Mouse (Mus musculus): Measurements from ENCODE around the gene Chd1. TPM values are rescaled to one million over a fixed set of nuclear protein-coding genes. Genes with fewer than 3 reads are reported as not detected.

The Chd1 gene
- polyA plus RNA-seq, 1 experiment from 2014 or later = 34.0 TPM

- Histone ChIP-seq H3K36me3 (ENCODE audit: control insufficient read depth, insufficient read depth, low read length) (peaks cover 51% of the 10 kb centered on the region), H3K27me3 (replicated peaks; ENCODE audit: control insufficient read depth, insufficient read depth, low read length) (no peaks in the 10 kb centered on the region), H3K4me1 (replicated peaks; ENCODE audit: control insufficient read depth, insufficient read depth, low read length) (peaks cover 25% of the 10 kb centered on the region), H3K9ac (ENCODE audit: low read length) (no peak overlapping the region), H3K4me2 (ENCODE audit: low read length) (no peak overlapping the region), H3K27ac (ENCODE audit: low read depth) (peak overlapping the region; percentile 33; the same call in 1 of the 2 replicates), H3K4me3 (ENCODE audit: low read depth, low read length) (no peak overlapping the region), H3K9me3 (ENCODE audit: control insufficient read depth, low read length) (no peaks in the 10 kb centered on the region)
- DNase-seq (ENCODE audit: low spot score) (no peak), ATAC-seq (replicated peaks; ENCODE audit: low FRiP score, low TSS enrichment, low read depth) (no peak)
- 71% methylated on average over 3 of the region's 3 CpGs for WGBS
These were observed 109.0 kb downstream of the Chd1 start for GRCm38 (mm10) chr17:15813658-15814212.

GRCm38 (mm10) chr17:15815312-15816018 lies 110.7 kb downstream of the Chd1 start:
- 88% methylated on average over 10 of the region's 10 CpGs for WGBS
- ATAC-seq (replicated peaks; ENCODE audit: low FRiP score, low TSS enrichment, low read depth) = no peak

GRCm38 (mm10) chr17:15816379-15817095 lies 111.8 kb downstream of the Chd1 start:
- 81% methylated on average over 11 of the region's 11 CpGs for WGBS

More at GRCm38 (mm10) chr17:15815312-15816018, 110.7 kb downstream of the Chd1 start:
- Histone ChIP-seq H3K4me3 (ENCODE audit: low read depth, low read length) (no peak overlapping the region), H3K36me3 (ENCODE audit: control insufficient read depth, insufficient read depth, low read length) (peaks cover 68% of the 10 kb centered on the region), H3K27me3 (replicated peaks; ENCODE audit: control insufficient read depth, insufficient read depth, low read length) (no peaks in the 10 kb centered on the region), H3K27ac (ENCODE audit: low read depth) (no peak overlapping the region), H3K4me1 (replicated peaks; ENCODE audit: control insufficient read depth, insufficient read depth, low read length) (peaks cover 22% of the 10 kb centered on the region), H3K9me3 (ENCODE audit: control insufficient read depth, low read length) (no peaks in the 10 kb centered on the region), H3K4me2 (ENCODE audit: low read length) (no peak overlapping the region), H3K9ac (ENCODE audit: low read length) (no peak overlapping the region)
- no peak for DNase-seq (ENCODE audit: low spot score)

GRCm38 (mm10) chr17:15817096-15817450 lies 112.3 kb downstream of the Chd1 start:
- no peak overlapping the region for H3K4me2 ChIP-seq (ENCODE audit: low read length)
- no peak for DNase-seq (ENCODE audit: low spot score)
- no peaks in the 10 kb centered on the region for H3K27me3 ChIP-seq (replicated peaks; ENCODE audit: control insufficient read depth, insufficient read depth, low read length)
- peaks cover 70% of the 10 kb centered on the region for H3K36me3 ChIP-seq (ENCODE audit: control insufficient read depth, insufficient read depth, low read length)
- H3K27ac ChIP-seq (ENCODE audit: low read depth) = no peak overlapping the region
- H3K4me1 ChIP-seq (replicated peaks; ENCODE audit: control insufficient read depth, insufficient read depth, low read length) = peaks cover 26% of the 10 kb centered on the region
- no peak overlapping the region for H3K9ac ChIP-seq (ENCODE audit: low read length)
- no peak for ATAC-seq (replicated peaks; ENCODE audit: low FRiP score, low TSS enrichment, low read depth)
- H3K9me3 ChIP-seq (ENCODE audit: control insufficient read depth, low read length) = no peaks in the 10 kb centered on the region
- 79% methylated on average over 5 of the region's 5 CpGs for WGBS
- H3K4me3 ChIP-seq (ENCODE audit: low read depth, low read length) = no peak overlapping the region

More at GRCm38 (mm10) chr17:15816379-15817095, 111.8 kb downstream of the Chd1 start:
- ATAC-seq (replicated peaks; ENCODE audit: low FRiP score, low TSS enrichment, low read depth) (no peak), DNase-seq (ENCODE audit: low spot score) (no peak)
- no peak overlapping the region for H3K4me2 ChIP-seq (ENCODE audit: low read length)
- H3K9ac ChIP-seq (ENCODE audit: low read length) = no peak overlapping the region
- no peaks in the 10 kb centered on the region for H3K27me3 ChIP-seq (replicated peaks; ENCODE audit: control insufficient read depth, insufficient read depth, low read length)
- H3K4me1 ChIP-seq (replicated peaks; ENCODE audit: control insufficient read depth, insufficient read depth, low read length) = peaks cover 26% of the 10 kb centered on the region
- H3K36me3 ChIP-seq (ENCODE audit: control insufficient read depth, insufficient read depth, low read length) = peaks cover 74% of the 10 kb centered on the region
- no peaks in the 10 kb centered on the region for H3K9me3 ChIP-seq (ENCODE audit: control insufficient read depth, low read length)
- H3K27ac ChIP-seq (ENCODE audit: low read depth) = no peak overlapping the region
- H3K4me3 ChIP-seq (ENCODE audit: low read depth, low read length) = no peak overlapping the region

GRCm38 (mm10) chr17:15817634-15818033 lies 112.9 kb downstream of the Chd1 start:
- Histone ChIP-seq H3K27me3 (replicated peaks; ENCODE audit: control insufficient read depth, insufficient read depth, low read length) (no peaks in the 10 kb centered on the region), H3K27ac (ENCODE audit: low read depth) (no peak overlapping the region), H3K36me3 (ENCODE audit: control insufficient read depth, insufficient read depth, low read length) (peaks cover 64% of the 10 kb centered on the region), H3K9me3 (ENCODE audit: control insufficient read depth, low read length) (no peaks in the 10 kb centered on the region), H3K4me2 (ENCODE audit: low read length) (no peak overlapping the region), H3K9ac (ENCODE audit: low read length) (no peak overlapping the region), H3K4me1 (replicated peaks; ENCODE audit: control insufficient read depth, insufficient read depth, low read length) (peaks cover 26% of the 10 kb centered on the region), H3K4me3 (ENCODE audit: low read depth, low read length) (no peak overlapping the region)
- 90% methylated on average over 2 of the region's 2 CpGs for WGBS
- DNase-seq (ENCODE audit: low spot score) (no peak), ATAC-seq (replicated peaks; ENCODE audit: low FRiP score, low TSS enrichment, low read depth) (no peak)

GRCm38 (mm10) chr17:15818372-15818771 lies 113.6 kb downstream of the Chd1 start:
- Histone ChIP-seq H3K4me2 (ENCODE audit: low read length) (no peak overlapping the region), H3K4me3 (ENCODE audit: low read depth, low read length) (no peak overlapping the region), H3K9ac (ENCODE audit: low read length) (no peak overlapping the region), H3K36me3 (ENCODE audit: control insufficient read depth, insufficient read depth, low read length) (peaks cover 57% of the 10 kb centered on the region), H3K9me3 (ENCODE audit: control insufficient read depth, low read length) (no peaks in the 10 kb centered on the region), H3K27ac (ENCODE audit: low read depth) (no peak overlapping the region), H3K27me3 (replicated peaks; ENCODE audit: control insufficient read depth, insufficient read depth, low read length) (no peaks in the 10 kb centered on the region), H3K4me1 (replicated peaks; ENCODE audit: control insufficient read depth, insufficient read depth, low read length) (peaks cover 32% of the 10 kb centered on the region)
- 81% methylated on average over 8 of the region's 8 CpGs for WGBS
- no peak for ATAC-seq (replicated peaks; ENCODE audit: low FRiP score, low TSS enrichment, low read depth)
- no peak for DNase-seq (ENCODE audit: low spot score)

GRCm38 (mm10) chr17:15820146-15820545 lies 115.4 kb downstream of the Chd1 start:
- H3K9me3 ChIP-seq (ENCODE audit: control insufficient read depth, low read length) = no peaks in the 10 kb centered on the region
- DNase-seq (ENCODE audit: low spot score) (no peak), ATAC-seq (replicated peaks; ENCODE audit: low FRiP score, low TSS enrichment, low read depth) (no peak)
- no peak overlapping the region for H3K4me3 ChIP-seq (ENCODE audit: low read depth, low read length)
- H3K4me1 ChIP-seq (replicated peaks; ENCODE audit: control insufficient read depth, insufficient read depth, low read length) = peaks cover 26% of the 10 kb centered on the region; the same call in 1 of the 2 replicates
- H3K27ac ChIP-seq (ENCODE audit: low read depth) = no peak overlapping the region
- H3K4me2 ChIP-seq (ENCODE audit: low read length) = no peak overlapping the region
- H3K36me3 ChIP-seq (ENCODE audit: control insufficient read depth, insufficient read depth, low read length) = peaks cover 48% of the 10 kb centered on the region
- no peak overlapping the region for H3K9ac ChIP-seq (ENCODE audit: low read length)
- H3K27me3 ChIP-seq (replicated peaks; ENCODE audit: control insufficient read depth, insufficient read depth, low read length) = no peaks in the 10 kb centered on the region
- 62% methylated on average over 6 of the region's 6 CpGs for WGBS

GRCm38 (mm10) chr17:15820761-15821160 lies 116.0 kb downstream of the Chd1 start:
- H3K4me2 ChIP-seq (ENCODE audit: low read length) = no peak overlapping the region
- no peak overlapping the region for H3K27ac ChIP-seq (ENCODE audit: low read depth)
- no peak overlapping the region for H3K9ac ChIP-seq (ENCODE audit: low read length)
- ATAC-seq (replicated peaks; ENCODE audit: low FRiP score, low TSS enrichment, low read depth) (no peak), DNase-seq (ENCODE audit: low spot score) (no peak)
- H3K4me1 ChIP-seq (replicated peaks; ENCODE audit: control insufficient read depth, insufficient read depth, low read length) = peaks cover 26% of the 10 kb centered on the region; the same call in 1 of the 2 replicates
- 80% methylated on average over 10 of the region's 10 CpGs for WGBS
- peaks cover 45% of the 10 kb centered on the region for H3K36me3 ChIP-seq (ENCODE audit: control insufficient read depth, insufficient read depth, low read length)
- no peak overlapping the region for H3K4me3 ChIP-seq (ENCODE audit: low read depth, low read length)
- no peaks in the 10 kb centered on the region for H3K27me3 ChIP-seq (replicated peaks; ENCODE audit: control insufficient read depth, insufficient read depth, low read length)
- H3K9me3 ChIP-seq (ENCODE audit: control insufficient read depth, low read length) = no peaks in the 10 kb centered on the region

Data from intestine, embryonic 14.5 days (tissue).